Mouse (Mus musculus) heart, adult 2 months (tissue): ENCODE results near the gene Ss18l1.

Experiments used
- CTCF ChIP-seq: fragments of 200-600 bp; IDR thresholded peaks from 2 replicates; pipeline ENCODE4 v1.8.1; 2022; ENCODE audit warnings: antibody characterized with exemption, mild to moderate bottlenecking, moderate library complexity
- POLR2A ChIP-seq: fragments of 200-500 bp; IDR thresholded peaks from 2 replicates; pipeline ENCODE4 v1.6.1; 2011; ENCODE audit warnings: mild to moderate bottlenecking, low read depth, low read length, control low read depth; ENCODE audit not compliant: insufficient read depth

- TF ChIP-seq POLR2A (no peak), CTCF (no peak)
Observed at GRCm38 (mm10) chr2:180077622-180078021, 35.3 kb downstream of the Ss18l1 start.
